Mouse (Mus musculus) bone marrow, adult 2 months (tissue): ENCODE data around the gene Pinlyp.

ENCODE experiments used
- CTCF ChIP-seq: fragments of 200-500 bp; IDR thresholded peaks from 2 replicates; pipeline ENCODE4 v1.5.1; 2011; ENCODE audit warnings: low read length, control low read depth; ENCODE audit not compliant: control insufficient read depth, insufficient read depth
- POLR2A ChIP-seq: fragments of 200-500 bp; IDR thresholded peaks from 2 replicates; pipeline ENCODE4 v1.6.1; 2011; ENCODE audit warnings: low read depth, mild to moderate bottlenecking, control low read depth, low read length, borderline replicate concordance; ENCODE audit not compliant: control insufficient read depth

DNA sequence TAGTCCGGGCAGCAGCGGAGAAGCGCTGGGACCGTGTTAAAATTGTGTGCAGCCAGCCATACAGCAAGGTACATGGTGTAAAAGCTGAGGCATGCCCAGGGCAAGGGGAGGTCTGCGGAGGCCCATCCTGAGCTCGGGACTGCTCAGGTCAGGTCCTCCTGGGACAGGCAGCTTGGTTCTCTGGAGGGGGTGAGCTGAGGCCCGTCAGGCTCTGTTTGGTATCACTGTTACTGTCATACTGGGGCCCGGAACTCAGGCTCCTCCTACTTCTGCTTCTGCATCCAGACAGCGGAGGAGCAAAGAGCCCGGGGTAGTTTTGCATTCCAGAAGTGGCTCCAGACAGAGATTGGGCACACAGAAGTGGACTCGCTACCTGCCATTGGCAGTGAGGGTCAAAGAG, 19.7 kb upstream of the Pinlyp start:
- TF ChIP-seq CTCF, result no peak
- TF ChIP-seq POLR2A, result no peak
